Mouse (Mus musculus) lung, postnatal 14 days (tissue): ENCODE results near the gene Lyrm1.

Source experiments
- DNase-seq: peaks from one replicate; pipeline ENCODE4 v3.0.0; 2021

The Lyrm1 gene

DNA sequence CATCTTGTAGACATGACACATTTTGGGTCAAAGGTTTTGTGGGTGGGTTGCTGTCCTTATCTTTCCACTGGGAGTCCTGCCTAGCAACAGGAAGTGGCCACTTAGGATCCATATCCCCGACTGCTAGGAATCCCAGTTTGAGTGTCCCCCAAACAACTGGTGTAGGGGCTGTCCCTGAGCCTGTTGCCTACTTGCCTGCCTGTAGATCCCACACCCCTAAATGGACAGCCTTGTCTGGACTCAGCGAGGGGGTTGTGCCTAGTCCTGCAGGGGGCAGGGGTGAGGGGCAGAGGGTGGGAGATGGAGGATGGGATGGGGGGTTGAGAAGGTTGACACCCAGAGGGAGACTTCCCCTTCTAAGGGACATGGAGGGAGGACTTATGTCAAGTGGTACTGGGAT is 73.7 kb downstream of the Lyrm1 start:
- no peak for DNase-seq

DNA sequence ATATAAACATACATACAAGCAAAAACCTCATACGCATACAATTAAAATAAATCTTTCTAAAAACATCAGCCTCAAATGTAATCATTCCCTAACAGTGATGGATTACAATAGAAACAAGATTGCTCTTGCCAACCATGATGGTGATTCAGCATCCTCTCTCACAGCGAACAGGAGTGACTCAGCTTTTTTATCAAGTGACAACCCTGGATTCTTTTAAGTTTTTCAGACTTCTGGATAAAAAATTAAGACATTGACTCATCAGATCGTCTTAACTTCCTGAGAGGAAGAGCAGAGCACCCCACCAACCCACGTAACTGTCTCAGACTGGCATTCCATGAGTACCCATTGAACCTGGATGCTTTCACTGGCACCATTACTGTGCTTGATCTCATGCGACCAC is 78.6 kb downstream of the Lyrm1 start:
- no peak for DNase-seq

DNA sequence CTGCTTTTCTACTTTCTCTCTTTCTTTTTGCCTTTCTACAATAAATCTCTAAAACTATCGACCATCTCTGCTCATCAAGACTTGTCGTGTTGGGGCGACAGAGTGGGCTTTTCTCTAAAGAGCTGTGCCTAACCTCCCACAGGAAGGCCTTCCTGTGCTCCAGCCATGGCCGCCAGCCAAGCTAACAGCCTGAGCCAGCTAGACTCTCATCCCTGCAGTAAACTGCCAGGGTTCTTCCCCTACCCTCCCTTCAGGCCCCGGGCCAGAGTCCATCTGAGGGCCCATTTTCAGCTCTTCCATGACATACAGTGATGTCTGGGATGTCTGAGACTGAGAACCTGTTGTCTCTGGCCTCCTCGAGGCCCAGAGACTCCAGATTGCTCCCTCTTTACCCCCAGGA is 80.6 kb downstream of the Lyrm1 start:
- DNase-seq: no peak

DNA sequence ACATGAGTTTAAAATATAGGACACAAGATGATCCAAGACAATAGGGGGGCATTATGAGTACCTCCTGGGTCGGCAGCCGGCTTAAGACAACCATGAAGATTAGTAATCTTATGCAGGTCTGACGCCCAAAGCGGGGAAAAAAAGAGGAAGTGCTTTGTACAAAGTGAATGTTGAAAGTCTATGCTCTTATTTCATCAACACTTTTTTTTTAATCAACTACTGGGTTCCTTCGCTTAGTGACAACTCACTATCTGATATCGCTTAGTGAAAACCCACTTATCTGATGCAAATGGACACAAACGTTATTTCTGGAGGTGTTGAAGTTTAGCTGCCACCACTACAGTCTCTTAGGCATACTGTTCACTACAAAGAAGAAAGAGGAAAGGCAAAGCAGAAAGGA is 81.9 kb downstream of the Lyrm1 start:
- no peak for DNase-seq

DNA sequence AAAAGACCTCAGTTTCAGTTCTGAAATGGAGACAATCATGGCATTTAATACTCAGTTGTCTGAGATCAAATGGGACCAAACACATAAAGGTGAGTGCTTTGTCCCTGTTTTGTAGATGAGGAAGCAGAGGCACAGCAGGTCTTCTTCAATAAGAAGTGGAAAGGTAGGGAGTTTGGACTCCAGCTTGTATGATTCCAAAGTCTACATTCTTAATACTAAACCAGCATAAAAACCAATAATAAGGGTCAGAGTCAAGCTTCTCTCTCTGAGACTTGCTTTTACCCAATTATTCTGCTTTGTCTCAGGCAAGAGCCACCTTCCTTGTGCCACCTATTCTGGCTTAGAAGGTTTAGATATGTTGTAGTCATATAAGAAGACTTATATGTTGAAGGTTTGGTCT is 82.9 kb downstream of the Lyrm1 start:
- no peak for DNase-seq

DNA sequence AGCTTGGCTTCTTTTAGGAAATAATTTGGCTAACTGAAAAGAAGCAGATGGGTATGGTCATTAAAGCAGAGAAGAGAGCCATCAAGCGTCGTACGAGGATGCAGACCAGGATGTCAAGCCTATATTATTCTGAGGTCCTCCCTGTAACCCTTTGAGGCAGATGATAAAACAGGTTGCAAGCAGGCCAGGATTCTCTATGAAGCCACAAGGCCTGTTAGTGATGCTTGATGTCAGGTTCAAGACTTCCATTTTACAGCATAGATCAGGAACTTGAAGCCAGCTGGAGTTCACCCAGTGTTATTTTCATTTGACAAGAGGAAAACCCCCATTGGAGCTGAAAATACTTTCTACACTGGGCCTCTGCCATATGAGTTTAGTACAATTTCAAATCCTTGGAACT is 84.5 kb downstream of the Lyrm1 start:
- DNase-seq: no peak

DNA sequence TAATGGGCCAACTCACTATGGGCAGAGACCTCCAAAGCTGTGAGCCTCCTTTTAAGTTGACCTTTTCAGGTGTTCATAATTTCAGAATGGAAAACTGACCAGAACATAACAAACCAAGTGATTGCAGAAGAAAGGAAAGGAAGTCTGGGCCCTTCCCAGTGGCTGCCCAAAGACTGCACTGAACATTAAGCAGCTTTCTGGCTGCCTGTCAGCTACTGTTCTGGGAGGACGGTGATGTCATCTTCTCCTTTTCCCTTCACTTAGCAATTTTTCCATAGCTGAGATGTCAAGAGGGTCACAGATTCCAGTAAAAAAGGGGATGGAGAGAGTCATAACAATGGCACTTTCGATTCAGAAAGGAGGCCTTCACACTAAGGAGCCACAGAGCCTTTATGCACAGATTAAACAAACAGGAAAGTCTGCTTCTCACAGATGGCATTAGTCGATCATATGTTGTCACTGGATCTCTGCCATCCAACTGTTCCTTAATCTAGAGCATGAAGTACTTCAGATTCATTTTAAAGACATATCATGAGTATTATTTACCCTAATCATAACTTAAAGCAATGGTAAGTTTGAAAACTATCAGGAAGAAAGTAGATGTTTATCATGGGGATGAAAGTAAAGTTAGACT is 89.7 kb downstream of the Lyrm1 start:
- DNase-seq: no peak

DNA sequence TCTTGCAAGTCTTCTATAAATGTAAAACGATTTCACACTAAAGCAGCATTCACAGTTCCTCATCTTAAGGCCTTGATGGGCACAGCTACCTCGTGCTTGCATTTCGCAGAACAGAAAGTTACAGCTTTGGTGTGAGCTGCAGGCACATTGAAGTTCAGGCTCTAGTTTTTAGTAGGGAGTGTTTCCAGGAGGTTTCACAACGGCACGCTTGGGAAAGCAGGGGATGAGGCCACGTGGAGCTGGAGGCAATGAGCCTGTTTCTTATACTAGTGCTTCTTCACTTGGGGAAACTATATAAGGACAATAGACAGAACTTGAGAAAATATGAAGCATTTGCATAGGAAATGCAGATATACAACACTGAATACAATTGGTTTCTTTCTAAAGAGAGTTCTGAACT is 101.4 kb downstream of the Lyrm1 start:
- no peak for DNase-seq
